Mouse (Mus musculus): ENCODE measurements at regions not wholly inside any gene's neighbourhood (a gene's known extent, or its start where the extent isn't known, plus 50 kb on each side); places are given as distances from the start of the nearest gene placed in this dataset.

- dilution Hi-C loops (cut with MboI; ENCODE audit: extremely low pct_ligation_motif_present, extremely low pct_unique_long_range_greater_than_20kb, low sequenced_read_pairs), result no loop called here
- Histone ChIP-seq H3K4me2 (ENCODE audit: insufficient read depth, low read depth, poor library complexity, severe bottlenecking) (no peak overlapping the region), H3K27ac (ENCODE audit: insufficient read depth, low read depth) (no peak overlapping the region), H3K9me3 (replicated peaks; ENCODE audit: low read length) (peaks cover 73% of the 10 kb centered on the region), H3K36me3 (replicated peaks in 1 of 2; ENCODE audit: control insufficient read depth in 1 of 2, insufficient read depth in 1 of 2, low read length in 1 of 2) (no peaks in the 10 kb centered on the region), H3K79me2 (replicated peaks; ENCODE audit: control insufficient read depth, extremely low read depth, insufficient read depth, poor library complexity, severe bottlenecking) (no peaks in the 10 kb centered on the region), H3K4me1 (ENCODE audit: control insufficient read depth in 1 of 2, insufficient read depth in 2 of 2) (no peaks in the 10 kb centered on the region), H3K9ac (ENCODE audit: insufficient read depth, low read depth) (no peak overlapping the region), H3K27me3 (replicated peaks) (no peaks in the 10 kb centered on the region), H3K4me3 (replicated peaks in 1 of 3; ENCODE audit: low read depth in 2 of 3, low read length in 2 of 3, poor library complexity in 1 of 3) (no peak overlapping the region)
- DNase-seq (ENCODE audit: extremely low read depth), result no peak
- no peak for TF ChIP-seq MYC (IDR thresholded peaks at IDR 0.05; ENCODE audit: low read depth, low read length)
- TF ChIP-seq RAD21 (IDR thresholded peaks at IDR 0.05; ENCODE audit: low read depth, low read length), result no peak
- no peak for TF ChIP-seq ZKSCAN1 (IDR thresholded peaks at IDR 0.05; ENCODE audit: borderline replicate concordance, low read depth, low read length)
- no peak for TF ChIP-seq CHD2 (IDR thresholded peaks at IDR 0.05; ENCODE audit: low read length)
- no peak for TF ChIP-seq JUND (conservative IDR thresholded peaks at IDR 0.05; ENCODE audit: low read depth, low read length)
- no peak for TF ChIP-seq BHLHE40 (IDR thresholded peaks at IDR 0.05; ENCODE audit: low read depth, low read length)
- in situ Hi-C loops (cut with MboI; ENCODE audit: low pct_ligation_motif_present, low pct_unique_long_range_greater_than_20kb, low sequenced_read_pairs), result no loop called here
These were observed 375.0 kb downstream of the Cdh26 start for GRCm38 (mm10) chr2:178805283-178805682.

GRCm38 (mm10) chr2:178821552-178821951 lies 391.2 kb downstream of the Cdh26 start:
- TF ChIP-seq MYC (IDR thresholded peaks at IDR 0.05; ENCODE audit: low read depth, low read length) (no peak), JUND (conservative IDR thresholded peaks at IDR 0.05; ENCODE audit: low read depth, low read length) (no peak), RCOR1 (conservative IDR thresholded peaks at IDR 0.05; ENCODE audit: low read depth, low read length) (no peak), JUN (IDR thresholded peaks at IDR 0.05; ENCODE audit: insufficient read depth, low read depth, low read length) (no peak), ZC3H11A (IDR thresholded peaks at IDR 0.05; ENCODE audit: low read depth, low read length) (no peak), MEF2A (IDR thresholded peaks at IDR 0.05; ENCODE audit: borderline replicate concordance, low read depth, low read length) (no peak), BHLHE40 (IDR thresholded peaks at IDR 0.05; ENCODE audit: low read depth, low read length) (no peak), ETS1 (conservative IDR thresholded peaks at IDR 0.05; ENCODE audit: low read depth, low read length) (no peak), TCF12 (IDR thresholded peaks at IDR 0.05; ENCODE audit: low read depth, low read length) (no peak)
- dilution Hi-C loops (cut with MboI; ENCODE audit: extremely low pct_ligation_motif_present, extremely low pct_unique_long_range_greater_than_20kb, low sequenced_read_pairs), result no loop called here
- H3K36me3 ChIP-seq (replicated peaks in 1 of 2; ENCODE audit: control insufficient read depth in 1 of 2, insufficient read depth in 1 of 2, low read length in 1 of 2), result no peaks in the 10 kb centered on the region

GRCm38 (mm10) chr2:178830313-178830712 lies 400.0 kb downstream of the Cdh26 start:
- TF ChIP-seq USF2 (conservative IDR thresholded peaks at IDR 0.05; ENCODE audit: low read depth, low read length) (no peak), MAFK (IDR thresholded peaks at IDR 0.05; ENCODE audit: insufficient replicate concordance, low read length) (no peak), TBP (conservative IDR thresholded peaks at IDR 0.05; ENCODE audit: low read depth, low read length) (no peak), NELFE (IDR thresholded peaks at IDR 0.05; ENCODE audit: low read depth, low read length) (no peak), POLR2AphosphoS2 (IDR thresholded peaks at IDR 0.05; ENCODE audit: low read depth, low read length) (no peak), ELF1 (IDR thresholded peaks at IDR 0.05; ENCODE audit: low read depth, low read length) (no peak)
- H3K79me2 ChIP-seq (replicated peaks; ENCODE audit: control insufficient read depth, extremely low read depth, insufficient read depth, poor library complexity, severe bottlenecking), result no peaks in the 10 kb centered on the region
- H3K4me2 ChIP-seq (ENCODE audit: insufficient read depth, low read depth, poor library complexity, severe bottlenecking), result no peak overlapping the region
- H3K27ac ChIP-seq (ENCODE audit: insufficient read depth, low read depth), result no peak overlapping the region
- DNase-seq (ENCODE audit: extremely low read depth), result no peak
- no peak overlapping the region for H3K4me3 ChIP-seq (replicated peaks in 1 of 3; ENCODE audit: low read depth in 2 of 3, low read length in 2 of 3, poor library complexity in 1 of 3)
- H3K9ac ChIP-seq (ENCODE audit: insufficient read depth, low read depth), result no peak overlapping the region
- in situ Hi-C loops (cut with MboI; ENCODE audit: low pct_ligation_motif_present, low pct_unique_long_range_greater_than_20kb, low sequenced_read_pairs) (no loop called here), dilution Hi-C loops (cut with MboI; ENCODE audit: extremely low pct_ligation_motif_present, extremely low pct_unique_long_range_greater_than_20kb, low sequenced_read_pairs) (no loop called here)
- peaks cover 89% of the 10 kb centered on the region for H3K9me3 ChIP-seq (replicated peaks; ENCODE audit: low read length)
- H3K4me1 ChIP-seq (ENCODE audit: control insufficient read depth in 1 of 2, insufficient read depth in 2 of 2), result no peaks in the 10 kb centered on the region
- H3K36me3 ChIP-seq (replicated peaks in 1 of 2; ENCODE audit: control insufficient read depth in 1 of 2, insufficient read depth in 1 of 2, low read length in 1 of 2), result no peaks in the 10 kb centered on the region
- no peaks in the 10 kb centered on the region for H3K27me3 ChIP-seq (replicated peaks)

More at GRCm38 (mm10) chr2:178821552-178821951, 391.2 kb downstream of the Cdh26 start:
- no peak overlapping the region for H3K4me3 ChIP-seq (replicated peaks in 1 of 3; ENCODE audit: low read depth in 2 of 3, low read length in 2 of 3, poor library complexity in 1 of 3)
- H3K27me3 ChIP-seq (replicated peaks), result no peaks in the 10 kb centered on the region
- H3K4me2 ChIP-seq (ENCODE audit: insufficient read depth, low read depth, poor library complexity, severe bottlenecking), result no peak overlapping the region
- DNase-seq (ENCODE audit: extremely low read depth), result no peak
- no peak overlapping the region for H3K27ac ChIP-seq (ENCODE audit: insufficient read depth, low read depth)
- peaks cover 46% of the 10 kb centered on the region for H3K9me3 ChIP-seq (replicated peaks; ENCODE audit: low read length)
- H3K79me2 ChIP-seq (replicated peaks; ENCODE audit: control insufficient read depth, extremely low read depth, insufficient read depth, poor library complexity, severe bottlenecking), result no peaks in the 10 kb centered on the region
- no peak overlapping the region for H3K9ac ChIP-seq (ENCODE audit: insufficient read depth, low read depth)
- in situ Hi-C loops (cut with MboI; ENCODE audit: low pct_ligation_motif_present, low pct_unique_long_range_greater_than_20kb, low sequenced_read_pairs), result no loop called here
- no peaks in the 10 kb centered on the region for H3K4me1 ChIP-seq (ENCODE audit: control insufficient read depth in 1 of 2, insufficient read depth in 2 of 2)
